Mouse (Mus musculus) heart, embryonic 16.5 days (tissue): ENCODE measurements at regions not wholly inside any gene's neighbourhood (a gene's known extent, or its start where the extent isn't known, plus 50 kb on each side); places are given as distances from the start of the nearest gene placed in this dataset.

Experiments used
- ATAC-seq: fragments of 200-750 bp; cut with Nextera tagmentation; replicated peaks from 2 replicates; pipeline ENCODE4 v1.8.0; 2017; ENCODE audit warnings: moderate number of reproducible peaks; ENCODE audit not compliant: insufficient read depth, low FRiP score; ENCODE audit errors: extremely low read depth
- H3K27ac ChIP-seq: fragments of 300-500 bp; sonication (generic); 2 replicates; pipeline ENCODE4 v1.5.1; 2014; ENCODE audit warnings: mild to moderate bottlenecking, low read length, control low read depth, moderate library complexity
- H3K27me3 ChIP-seq: fragments of 300-500 bp; sonication (generic); 2 replicates; pipeline ENCODE4 v1.6.1; 2014; ENCODE audit warnings: low read length, mixed read lengths; ENCODE audit not compliant: control insufficient read depth, insufficient read depth
- H3K36me3 ChIP-seq: fragments of 300-500 bp; sonication (generic); 2 replicates; pipeline ENCODE4 v1.6.1; 2014; ENCODE audit not compliant: control insufficient read depth, insufficient read depth
- H3K4me1 ChIP-seq: fragments of 300-500 bp; sonication (generic); 2 replicates; pipeline ENCODE4 v1.6.1; 2014; ENCODE audit warnings: low read length, mixed read lengths; ENCODE audit not compliant: control insufficient read depth, insufficient read depth
- H3K4me2 ChIP-seq: fragments of 300-500 bp; sonication (generic); 2 replicates; pipeline ENCODE4 v1.6.1; 2014; ENCODE audit warnings: low read depth, mild to moderate bottlenecking, control low read depth, low read length
- H3K4me3 ChIP-seq: fragments of 300-500 bp; sonication (generic); 2 replicates; pipeline ENCODE4 v1.5.1; 2014; ENCODE audit warnings: mild to moderate bottlenecking, control low read depth, low read length
- H3K9ac ChIP-seq: fragments of 300-500 bp; sonication (generic); 2 replicates; pipeline ENCODE4 v1.6.1; 2014; ENCODE audit warnings: low read length, control low read depth
- H3K9me3 ChIP-seq: fragments of 300-500 bp; sonication (generic); replicated peaks from 2 replicates; pipeline ENCODE4 v1.6.1; 2016; ENCODE audit warnings: low read length; ENCODE audit not compliant: control insufficient read depth
- WGBS: fragments of 180-500 bp; shearing (Covaris S2); extraction: QIAGEN DNeasy Blood & Tissue Kit; methylation state at CpG from one replicate; pipeline ENCODE4 v1.1.7; 2014; 5-methylcytosine and 5-hydroxymethylcytosine counted together

- 6% methylated on average over 32 of the region's 32 CpGs for WGBS
- no peaks in the 10 kb centered on the region for H3K4me1 ChIP-seq
- H3K36me3 ChIP-seq, result no peaks in the 10 kb centered on the region
- H3K9me3 ChIP-seq, result no peaks in the 10 kb centered on the region
- peak overlapping the region; percentile 74 for H3K9ac ChIP-seq
- H3K4me3 ChIP-seq, result peak overlapping the region; percentile 63
- peak; percentile 72 for ATAC-seq
- peak overlapping the region; percentile 90 for H3K4me2 ChIP-seq
- H3K27ac ChIP-seq, result peak overlapping the region; percentile 58; the same call in 1 of the 2 replicates
- H3K27me3 ChIP-seq, result no peaks in the 10 kb centered on the region
These were observed 80.6 kb upstream of the Akt3 start for GRCm38 (mm10) chr1:177338466-177339206.

- Histone ChIP-seq H3K27me3 (no peaks in the 10 kb centered on the region), H3K4me3 (no peak overlapping the region), H3K27ac (no peak overlapping the region), H3K36me3 (no peaks in the 10 kb centered on the region), H3K9ac (no peak overlapping the region), H3K4me2 (no peak overlapping the region), H3K4me1 (no peaks in the 10 kb centered on the region), H3K9me3 (no peaks in the 10 kb centered on the region)
- ATAC-seq, result no peak
These were observed 79.8 kb upstream of the Akt3 start for GRCm38 (mm10) chr1:177337756-177338155.

DNA sequence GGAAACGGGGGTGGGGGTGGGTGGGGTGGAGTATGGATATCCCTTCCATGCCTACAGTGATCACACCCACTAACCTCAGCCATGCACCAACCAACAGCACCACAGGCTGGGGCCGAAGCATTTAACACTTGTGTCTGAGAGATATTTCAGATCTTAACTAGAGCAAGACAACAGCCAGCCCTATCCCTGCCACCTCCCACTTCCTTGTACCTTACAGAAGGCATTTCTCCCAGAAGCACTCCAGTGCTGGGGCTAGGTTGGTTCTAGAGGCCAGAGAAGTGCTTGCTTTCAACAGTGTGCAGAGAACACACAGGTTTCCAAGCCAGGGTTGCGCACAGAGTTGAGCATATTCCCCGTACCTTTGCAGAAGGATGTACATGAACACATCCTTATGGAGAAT, 79.1 kb upstream of the Akt3 start:
- 79% methylated on average over 4 of the region's 4 CpGs for WGBS
- Histone ChIP-seq H3K27me3 (no peaks in the 10 kb centered on the region), H3K4me2 (no peak overlapping the region), H3K9ac (no peak overlapping the region), H3K4me1 (no peaks in the 10 kb centered on the region), H3K36me3 (no peaks in the 10 kb centered on the region), H3K27ac (no peak overlapping the region), H3K9me3 (no peaks in the 10 kb centered on the region), H3K4me3 (no peak overlapping the region)
- no peak for ATAC-seq

GRCm38 (mm10) chr1:177336436-177336835, 78.4 kb upstream of the Akt3 start:
- WGBS, result 85% methylated on average over 2 of the region's 2 CpGs
- no peak overlapping the region for H3K4me2 ChIP-seq
- H3K4me3 ChIP-seq, result no peak overlapping the region
- H3K27ac ChIP-seq, result no peak overlapping the region
- no peaks in the 10 kb centered on the region for H3K9me3 ChIP-seq
- ATAC-seq, result no peak
- no peaks in the 10 kb centered on the region for H3K4me1 ChIP-seq
- no peaks in the 10 kb centered on the region for H3K27me3 ChIP-seq
- no peaks in the 10 kb centered on the region for H3K36me3 ChIP-seq
- no peak overlapping the region for H3K9ac ChIP-seq

DNA sequence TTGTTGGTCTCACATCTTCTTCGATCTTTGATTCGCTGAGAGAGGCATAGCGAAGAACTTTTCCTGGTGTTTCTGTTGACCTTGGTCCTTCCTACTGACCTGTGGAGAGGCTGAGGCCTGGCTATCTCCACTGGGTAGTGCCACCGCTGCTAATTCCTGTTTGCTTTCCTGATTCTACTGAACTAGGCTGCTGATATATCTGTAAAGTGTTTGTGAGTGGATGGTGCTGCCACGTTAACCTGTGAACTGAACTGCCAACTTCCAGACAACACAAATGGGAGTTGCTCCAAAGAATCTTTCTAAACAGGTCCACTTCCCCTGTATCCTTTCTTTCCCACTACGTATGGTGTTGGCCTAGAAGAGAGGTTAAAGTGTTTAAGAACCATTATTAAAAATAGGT, 78.0 kb upstream of the Akt3 start:
- ATAC-seq, result no peak
- no peaks in the 10 kb centered on the region for H3K36me3 ChIP-seq
- no peak overlapping the region for H3K27ac ChIP-seq
- no peaks in the 10 kb centered on the region for H3K4me1 ChIP-seq
- H3K4me2 ChIP-seq, result no peak overlapping the region
- H3K9ac ChIP-seq, result no peak overlapping the region
- H3K4me3 ChIP-seq, result no peak overlapping the region
- 80% methylated on average over 6 of the region's 6 CpGs for WGBS
- no peaks in the 10 kb centered on the region for H3K9me3 ChIP-seq
- H3K27me3 ChIP-seq, result no peaks in the 10 kb centered on the region

- no peak overlapping the region for H3K9ac ChIP-seq
- H3K27me3 ChIP-seq, result 0 out of 2 replicates have a peak, but pooled peaks cover 2% of the 10 kb centered on the region
- WGBS, result 62% methylated on average over 4 of the region's 4 CpGs
- H3K27ac ChIP-seq, result no peak overlapping the region
- no peaks in the 10 kb centered on the region for H3K4me1 ChIP-seq
- no peak for ATAC-seq
- H3K36me3 ChIP-seq, result no peaks in the 10 kb centered on the region
- peaks cover 4% of the 10 kb centered on the region; the same call in 1 of the 2 replicates for H3K9me3 ChIP-seq
- H3K4me2 ChIP-seq, result peak overlapping the region; percentile 94
- H3K4me3 ChIP-seq, result peak overlapping the region; percentile 63; the same call in 1 of the 2 replicates
These were observed 65.4 kb upstream of the Akt3 start for GRCm38 (mm10) chr1:177323366-177323765.

GRCm38 (mm10) chr1:177322745-177323299, 64.8 kb upstream of the Akt3 start:
- ATAC-seq, result no peak
- Histone ChIP-seq H3K4me3 (peak overlapping the region; percentile 63), H3K4me2 (peak overlapping the region; percentile 94), H3K27me3 (0 out of 2 replicates have a peak, but pooled peaks cover 2% of the 10 kb centered on the region), H3K4me1 (no peaks in the 10 kb centered on the region), H3K9ac (peak overlapping the region; percentile 59), H3K36me3 (no peaks in the 10 kb centered on the region), H3K27ac (no peak overlapping the region), H3K9me3 (peaks cover 4% of the 10 kb centered on the region; the same call in 1 of the 2 replicates)
- under 1% methylated on average over 40 of the region's 40 CpGs for WGBS

GRCm38 (mm10) chr1:177322307-177322685, 64.3 kb upstream of the Akt3 start:
- H3K4me2 ChIP-seq, result peak overlapping the region; percentile 94
- H3K27me3 ChIP-seq, result 0 out of 2 replicates have a peak, but pooled peaks cover 2% of the 10 kb centered on the region
- no peaks in the 10 kb centered on the region for H3K36me3 ChIP-seq
- WGBS, result 11% methylated on average over 6 of the region's 6 CpGs
- peak overlapping the region; percentile 59 for H3K9ac ChIP-seq
- ATAC-seq, result no peak
- peaks cover 4% of the 10 kb centered on the region; the same call in 1 of the 2 replicates for H3K9me3 ChIP-seq
- no peaks in the 10 kb centered on the region for H3K4me1 ChIP-seq
- no peak overlapping the region for H3K27ac ChIP-seq
- peak overlapping the region; percentile 63 for H3K4me3 ChIP-seq

DNA sequence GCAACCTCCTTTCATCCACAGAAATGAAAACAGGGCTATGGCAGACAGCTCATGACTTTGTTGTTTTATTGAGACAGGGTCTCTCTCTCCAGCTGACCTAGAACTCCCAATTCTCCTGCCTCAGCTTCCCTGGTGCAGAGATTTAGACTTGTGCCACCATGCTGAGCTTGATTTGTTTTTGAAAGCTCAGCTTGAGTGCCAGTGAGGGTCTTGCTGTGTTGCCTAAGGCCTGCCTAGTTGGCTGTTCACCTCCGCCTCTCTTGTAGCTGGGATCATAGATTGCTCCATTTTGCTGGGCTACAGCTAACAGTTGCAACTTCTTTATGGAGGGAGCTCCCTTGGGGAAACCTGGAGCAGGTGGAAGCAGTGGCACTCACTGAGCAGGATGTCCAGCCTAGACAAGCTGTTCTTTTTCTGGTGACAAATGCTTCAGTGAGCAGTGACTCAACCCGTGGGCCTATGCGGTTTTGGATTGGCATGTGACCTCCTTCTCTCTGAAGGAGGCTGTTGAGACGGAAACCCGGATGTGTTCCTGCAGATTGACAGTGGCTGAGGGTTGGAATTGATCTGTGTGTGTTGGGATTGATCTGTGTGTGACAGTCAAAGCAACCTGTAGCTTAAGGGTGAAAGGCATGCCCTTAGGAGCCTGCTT, 63.8 kb upstream of the Akt3 start:
- H3K9ac ChIP-seq, result no peak overlapping the region
- H3K4me2 ChIP-seq, result no peak overlapping the region; the same call in 1 of the 2 replicates
- ATAC-seq, result no peak
- H3K27me3 ChIP-seq, result 0 out of 2 replicates have a peak, but pooled peaks cover 2% of the 10 kb centered on the region
- H3K9me3 ChIP-seq, result peaks cover 2% of the 10 kb centered on the region; the same call in 1 of the 2 replicates
- no peaks in the 10 kb centered on the region for H3K4me1 ChIP-seq
- WGBS, result 52% methylated on average over 5 of the region's 5 CpGs
- no peaks in the 10 kb centered on the region for H3K36me3 ChIP-seq
- H3K27ac ChIP-seq, result no peak overlapping the region
- H3K4me3 ChIP-seq, result no peak overlapping the region
